Mouse (Mus musculus): Measurements from ENCODE around the gene Zfp574.

DNA sequence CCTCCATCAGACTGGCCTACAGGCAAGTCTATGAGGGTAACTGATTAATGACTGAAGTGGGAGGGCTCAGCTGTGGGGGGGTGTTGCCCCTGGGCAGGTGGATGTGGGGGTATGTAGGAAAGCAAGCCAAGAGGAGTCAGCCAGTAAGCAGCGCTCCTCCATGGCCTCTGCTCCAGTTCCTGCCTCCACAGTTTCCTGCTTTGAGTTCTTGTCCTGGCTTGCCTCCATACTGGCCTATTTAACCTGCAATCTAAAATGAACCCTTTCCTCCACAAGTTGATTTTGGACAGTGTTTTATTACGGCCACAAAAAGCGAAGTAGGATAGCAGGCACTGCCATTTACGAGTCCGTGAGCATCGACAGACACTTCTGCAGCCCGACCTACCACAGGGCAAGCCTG is 5.0 kb upstream of the Zfp574 start:
- TF ChIP-seq TAL1 (IDR thresholded peaks at IDR 0.05; ENCODE audit: low read length), result no peak
- no peak for TF ChIP-seq GATA1 (IDR thresholded peaks at IDR 0.05; ENCODE audit: low read length)
